Mouse (Mus musculus): ENCODE results near the gene Ccdc115.
"Not testable (repeated sequence)": the region's sequence is repeated elsewhere in the genome, so short reads cannot be mapped to it uniquely, and the experiment has no call there.

The Ccdc115 gene

DNA sequence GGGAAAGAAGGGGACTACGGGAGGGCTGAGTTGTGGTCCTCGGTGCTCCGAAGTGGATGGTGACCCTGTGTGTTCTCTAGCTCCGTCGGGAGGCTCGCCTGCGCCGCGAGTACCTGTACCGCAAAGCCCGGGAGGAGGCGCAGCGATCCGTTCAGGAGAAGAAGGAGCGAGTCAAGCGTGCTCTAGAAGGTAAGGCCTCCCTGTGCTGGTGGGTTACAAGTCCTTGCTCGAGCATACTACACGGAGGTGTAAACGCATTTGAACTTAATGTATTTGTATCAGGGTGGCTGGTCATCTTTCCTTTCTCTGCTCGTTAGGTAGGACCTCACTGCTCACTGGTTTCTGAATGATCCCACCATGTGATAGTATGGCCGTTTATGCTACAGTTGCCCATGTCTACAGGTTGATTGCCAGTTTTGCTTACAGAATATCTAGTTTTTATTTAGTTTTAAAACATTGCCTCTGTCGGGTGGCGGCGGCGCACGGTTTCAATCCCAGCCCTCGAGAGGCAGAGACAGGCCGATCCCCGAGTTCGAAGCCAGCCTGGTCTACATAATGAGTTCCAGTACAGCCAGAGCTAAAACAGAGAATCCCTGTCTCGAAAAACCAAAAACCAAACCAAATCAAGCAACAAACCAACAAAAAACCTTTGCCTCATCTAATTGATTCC, 624 bp upstream of the Ccdc115 start:
- no peak for DNase-seq (ENCODE audit: extremely low spot score, low read depth, low spot score)

DNA sequence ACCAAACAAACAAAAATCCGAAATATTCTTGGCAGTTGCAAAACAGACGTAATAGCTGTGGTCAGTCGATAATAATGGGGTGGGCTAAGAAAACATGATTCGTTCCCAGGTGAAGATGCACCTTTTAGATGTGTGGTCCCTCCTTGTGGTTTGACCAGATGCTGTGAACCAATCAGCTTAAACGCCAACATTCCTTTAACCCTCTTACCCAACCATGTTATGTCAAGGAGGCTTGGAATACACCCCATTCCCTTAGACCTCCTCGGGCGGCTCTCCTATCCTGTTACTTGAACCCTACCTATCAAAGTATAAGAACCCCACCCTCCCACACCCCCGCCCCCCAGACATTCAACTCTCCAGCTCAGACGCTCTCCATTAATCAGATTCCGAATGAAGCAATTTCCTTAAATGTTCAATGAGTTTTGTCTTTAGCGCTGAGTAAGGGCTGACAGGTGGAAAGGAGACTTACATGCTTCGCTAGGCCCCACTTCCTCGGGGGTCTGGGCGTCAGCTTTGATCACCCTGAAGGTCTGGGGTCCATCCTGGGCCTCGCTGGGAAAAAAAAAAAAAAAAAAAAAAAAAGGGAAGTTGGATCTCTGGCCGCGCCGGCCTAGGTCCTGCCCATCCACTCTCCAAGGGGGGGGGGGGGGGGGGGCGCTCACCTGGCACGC, 956 bp downstream of the Ccdc115 start:
- no peak for DNase-seq (ENCODE audit: extremely low spot score, low read depth, low spot score)

DNA sequence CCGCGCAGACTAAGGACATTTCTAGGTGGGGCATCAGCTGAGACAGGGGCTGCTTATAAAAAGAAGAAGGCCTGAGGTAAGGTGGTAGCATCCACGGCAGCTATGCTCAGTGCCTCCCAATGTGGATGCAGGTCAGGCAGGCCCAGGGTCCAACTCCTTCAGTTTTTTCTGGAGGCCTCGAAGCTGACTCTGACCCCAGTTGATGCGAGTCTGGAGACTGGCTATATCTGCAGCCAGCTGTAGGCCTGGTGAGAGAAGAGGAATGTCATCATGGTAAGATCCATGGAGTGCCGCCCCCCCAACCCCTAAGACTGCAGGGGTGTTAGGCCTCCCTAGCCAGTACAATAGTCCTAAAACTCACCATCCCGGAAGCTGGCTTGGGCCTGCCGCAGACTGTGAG, 2.1 kb downstream of the Ccdc115 start:
- DNase-seq (ENCODE audit: extremely low spot score, low read depth, low spot score) = not testable (repeated sequence)

DNA sequence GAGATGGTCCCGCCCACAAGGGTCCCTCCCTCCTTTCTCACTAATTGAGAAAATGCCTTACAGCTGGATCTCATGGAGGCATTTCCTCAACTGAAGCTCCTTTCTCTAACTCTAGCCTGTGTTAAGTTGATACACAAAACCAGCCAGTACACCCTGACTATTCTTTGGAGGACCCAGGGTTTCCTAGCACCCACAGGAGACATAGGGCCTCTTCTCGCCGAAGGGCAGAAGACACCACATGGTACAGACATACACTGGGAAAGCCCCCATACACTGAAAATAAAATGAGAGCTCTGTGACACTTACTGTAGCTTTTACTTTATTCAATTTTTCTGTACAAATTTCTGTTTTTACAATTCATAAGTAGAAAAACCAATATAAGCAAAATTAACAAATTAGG, 3.1 kb downstream of the Ccdc115 start:
- DNase-seq (ENCODE audit: extremely low spot score, low read depth, low spot score) = no peak

DNA sequence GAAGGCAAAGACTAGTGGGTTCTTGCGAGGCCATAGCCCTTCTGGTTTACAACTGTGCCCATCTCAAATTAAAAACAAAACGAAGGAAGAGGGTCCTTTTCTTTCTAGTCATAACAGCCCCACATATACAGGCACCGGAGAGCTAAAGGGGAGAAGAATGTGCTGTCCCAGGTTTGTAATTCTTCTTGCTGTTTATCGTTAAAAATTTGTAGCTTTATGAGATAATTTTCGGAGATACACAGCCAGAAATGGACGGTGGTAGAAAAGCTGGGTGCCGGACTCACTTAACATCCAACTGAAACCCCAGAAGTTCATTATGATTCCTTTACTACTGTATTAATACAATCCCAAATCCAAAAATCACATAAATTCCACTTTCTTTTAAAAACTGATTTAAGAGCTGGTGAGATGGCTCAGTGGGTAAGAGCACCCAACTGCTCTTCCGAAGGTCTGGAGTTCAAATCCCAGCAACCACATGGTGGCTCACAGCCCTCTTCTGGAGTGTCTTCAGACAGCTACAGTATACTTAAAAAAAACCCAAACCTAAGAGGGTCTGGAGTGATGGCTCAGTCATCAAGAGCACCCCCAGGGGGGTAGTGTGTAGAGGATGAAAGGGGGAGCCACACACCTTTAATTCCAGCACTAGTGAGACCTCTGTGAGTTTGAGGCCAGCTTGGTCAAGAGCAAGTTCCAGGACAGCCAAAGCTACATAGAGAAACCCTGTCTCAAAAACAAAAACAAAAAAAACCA, 3.9 kb downstream of the Ccdc115 start:
- DNase-seq (ENCODE audit: extremely low spot score, low read depth, low spot score) = no peak

DNA sequence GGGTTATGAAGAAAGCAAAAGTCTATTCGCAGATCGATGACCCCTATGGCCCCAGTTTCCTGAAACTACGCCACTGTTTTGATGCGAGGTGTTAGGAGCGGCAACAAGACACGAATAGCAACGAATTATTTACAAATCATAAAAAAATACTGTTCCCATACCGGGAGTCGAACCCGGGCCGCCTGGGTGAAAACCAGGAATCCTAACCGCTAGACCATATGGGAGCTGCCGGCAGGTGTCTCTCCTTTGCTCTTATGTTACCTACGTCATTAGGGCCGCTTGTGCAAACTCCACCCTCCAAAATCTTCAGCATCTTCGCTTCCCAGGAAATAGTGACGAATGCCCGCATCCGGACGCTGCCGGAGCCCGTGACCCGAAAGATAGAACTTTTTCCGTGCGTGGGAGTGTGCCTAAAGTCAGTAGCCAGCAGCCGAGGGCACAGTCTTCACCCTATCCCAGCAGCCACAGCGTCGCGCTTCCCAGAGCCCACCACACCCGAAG, 4.8 kb downstream of the Ccdc115 start:
- no peak for DNase-seq (ENCODE audit: extremely low spot score, low read depth, low spot score)

DNA sequence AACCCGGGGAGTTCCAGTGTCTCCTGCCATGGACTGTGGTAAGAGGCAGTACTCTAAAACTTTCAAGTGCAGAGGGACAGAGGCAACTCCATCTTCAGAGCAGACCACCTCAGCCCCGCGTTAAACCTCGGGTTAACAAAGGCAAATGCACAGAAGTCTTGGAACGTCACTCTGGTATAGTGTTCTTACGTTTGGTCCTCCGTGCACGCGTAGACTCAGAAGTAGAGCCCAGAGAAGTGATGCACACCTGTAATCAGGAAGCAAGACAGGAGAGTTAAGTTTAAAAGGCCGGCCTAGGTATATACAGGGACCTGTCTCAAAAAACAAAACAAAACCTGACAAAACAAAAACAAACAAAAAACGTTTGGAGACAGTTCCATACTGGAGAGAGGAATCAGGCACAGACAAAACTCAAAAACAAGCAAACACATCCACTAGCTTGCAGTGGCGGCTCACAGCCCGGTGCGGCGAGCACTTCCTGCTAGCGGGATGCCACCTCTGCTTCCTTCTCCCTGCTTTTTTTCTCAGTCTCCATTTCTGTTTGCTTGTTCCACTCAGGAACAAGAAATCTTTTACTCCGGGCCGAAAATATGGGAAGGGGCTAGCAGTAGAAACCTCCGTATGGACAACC, 5.5 kb downstream of the Ccdc115 start:
- DNase-seq (ENCODE audit: extremely low spot score, low read depth, low spot score) = no peak

DNA sequence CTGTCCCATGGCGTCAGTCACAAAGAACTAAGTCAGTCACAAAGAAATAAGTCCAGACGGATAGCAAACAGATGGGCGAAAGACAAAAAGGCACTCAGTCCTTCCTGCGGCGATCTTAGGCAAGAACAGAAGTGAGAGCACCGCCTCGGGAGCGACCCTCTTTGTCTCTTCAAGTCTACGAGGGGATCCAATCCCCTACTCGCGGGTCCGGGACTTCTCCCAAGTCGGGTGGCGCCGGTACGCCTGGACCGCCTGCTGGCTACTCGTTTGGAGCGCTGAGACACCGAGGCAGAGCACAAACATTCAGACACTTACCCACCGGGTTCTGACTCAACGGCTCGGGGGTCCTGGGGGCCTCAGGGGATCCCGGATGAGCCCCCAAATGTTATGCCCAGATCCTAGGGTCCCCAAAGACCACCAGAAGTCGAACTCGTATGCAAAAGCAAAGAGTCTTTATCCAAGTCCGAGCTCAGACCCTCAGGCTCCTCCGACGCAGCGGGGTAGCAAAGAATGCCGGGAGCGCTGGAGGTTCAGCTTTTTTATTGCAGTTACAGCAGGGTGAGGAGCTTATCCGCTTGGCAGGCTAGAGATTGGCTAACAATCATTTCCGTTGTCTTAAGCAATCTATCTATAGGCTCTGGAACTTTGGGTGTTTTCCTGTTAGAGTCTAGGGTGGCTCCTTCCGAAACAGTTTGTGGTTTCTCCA, 6.5 kb downstream of the Ccdc115 start:
- DNase-seq (ENCODE audit: extremely low spot score, low read depth, low spot score) = no peak

DNA sequence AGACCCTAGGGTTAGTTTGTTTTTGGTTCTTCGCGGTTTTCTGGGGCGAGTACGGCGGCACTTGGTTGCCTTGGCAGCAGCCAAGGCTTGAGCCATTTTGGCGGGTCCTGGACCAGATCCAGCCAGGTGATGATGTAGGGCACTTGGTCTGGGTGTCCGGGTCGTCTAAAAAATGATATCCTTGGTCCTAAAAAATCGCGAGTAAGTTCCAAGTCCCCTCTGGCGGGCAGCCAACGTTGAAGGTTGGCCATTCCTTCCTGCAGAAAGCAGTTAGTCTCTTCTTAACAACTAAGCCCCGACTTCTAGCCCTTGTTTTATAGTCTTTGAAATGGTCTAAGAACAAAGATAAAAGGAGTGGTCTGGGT, 7.1 kb downstream of the Ccdc115 start:
- no peak for DNase-seq (ENCODE audit: extremely low spot score, low read depth, low spot score)

DNA sequence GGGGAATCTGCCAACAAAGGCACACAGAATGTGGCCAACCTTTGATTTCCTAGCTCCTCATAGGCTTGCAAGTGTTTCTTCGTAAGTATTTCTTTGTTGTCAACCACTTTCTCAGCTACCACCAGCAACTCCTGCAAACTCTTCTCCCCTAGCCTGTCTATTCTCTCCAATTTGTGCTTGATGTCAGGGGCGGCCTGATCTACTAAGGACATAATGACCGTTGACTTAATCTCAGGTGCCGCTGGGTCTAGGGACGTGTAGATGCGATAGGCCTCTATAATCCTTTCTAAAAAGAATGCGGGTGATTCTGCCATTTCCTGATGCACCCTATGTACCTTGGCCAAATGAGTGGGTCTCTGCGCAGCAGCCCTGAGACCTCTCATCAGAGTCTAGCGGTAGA, 8.0 kb downstream of the Ccdc115 start:
- DNase-seq (ENCODE audit: extremely low spot score, low read depth, low spot score) = no peak

DNA sequence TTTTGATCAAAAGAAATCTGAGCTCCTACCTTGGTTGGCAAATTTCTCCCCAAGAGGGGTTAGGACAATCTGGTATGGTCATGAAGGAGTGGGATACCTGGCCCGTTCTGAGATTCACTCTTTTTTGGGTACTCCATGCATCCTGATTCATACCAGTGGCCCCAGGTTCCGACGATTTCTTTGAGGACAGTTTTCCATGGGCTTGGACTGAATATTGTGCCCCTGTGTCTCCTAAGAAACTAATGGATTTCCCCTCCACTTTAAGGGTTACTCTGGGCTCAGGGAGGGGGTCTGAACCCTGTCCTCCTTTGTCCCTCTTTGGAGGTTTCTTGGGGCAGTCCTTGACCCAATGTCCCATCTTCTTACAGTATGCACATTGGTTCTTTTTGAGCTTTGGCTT, 8.5 kb downstream of the Ccdc115 start:
- no peak for DNase-seq (ENCODE audit: extremely low spot score, low read depth, low spot score)

DNA sequence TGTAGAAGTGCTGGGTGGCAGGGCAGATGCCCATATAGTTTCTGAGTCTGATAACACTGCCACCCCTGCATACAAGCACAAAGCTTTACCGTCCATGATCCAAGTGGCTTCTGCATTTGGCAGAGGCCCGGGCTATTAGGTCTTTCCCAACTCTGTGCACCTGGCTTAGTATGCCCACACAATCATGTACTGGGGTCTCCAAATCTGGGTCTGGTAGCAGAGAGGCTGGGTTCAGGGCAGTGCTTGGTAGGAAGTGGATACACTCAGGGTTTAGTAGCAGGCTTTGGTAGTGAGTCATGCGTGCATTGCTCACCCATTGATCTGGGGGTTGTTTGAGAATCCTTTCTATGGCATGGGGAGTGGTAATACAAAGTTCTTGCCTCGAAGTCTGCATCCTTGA, 10.2 kb downstream of the Ccdc115 start:
- no peak for DNase-seq (ENCODE audit: extremely low spot score, low read depth, low spot score)

DNA sequence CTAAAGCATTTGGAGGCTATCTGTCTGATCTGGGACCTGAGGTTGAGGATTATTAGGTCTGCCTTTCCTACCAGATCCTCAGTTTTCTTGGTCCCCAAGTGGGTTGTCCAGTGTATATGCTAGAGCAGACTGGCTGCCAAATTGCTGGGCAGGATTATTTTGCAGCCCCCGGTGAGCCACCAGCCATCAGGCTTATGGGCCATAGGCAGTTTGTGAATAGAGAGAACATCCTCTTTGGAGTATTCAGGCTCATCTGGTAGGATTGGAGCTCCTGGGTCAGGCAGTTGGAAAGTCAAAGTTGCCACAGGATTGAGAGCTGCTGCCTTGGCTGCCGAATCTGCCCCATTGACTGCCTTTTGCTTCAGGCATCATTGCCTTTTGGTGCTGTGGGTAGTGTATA, 11.0 kb downstream of the Ccdc115 start:
- no peak for DNase-seq (ENCODE audit: extremely low spot score, low read depth, low spot score)

DNA sequence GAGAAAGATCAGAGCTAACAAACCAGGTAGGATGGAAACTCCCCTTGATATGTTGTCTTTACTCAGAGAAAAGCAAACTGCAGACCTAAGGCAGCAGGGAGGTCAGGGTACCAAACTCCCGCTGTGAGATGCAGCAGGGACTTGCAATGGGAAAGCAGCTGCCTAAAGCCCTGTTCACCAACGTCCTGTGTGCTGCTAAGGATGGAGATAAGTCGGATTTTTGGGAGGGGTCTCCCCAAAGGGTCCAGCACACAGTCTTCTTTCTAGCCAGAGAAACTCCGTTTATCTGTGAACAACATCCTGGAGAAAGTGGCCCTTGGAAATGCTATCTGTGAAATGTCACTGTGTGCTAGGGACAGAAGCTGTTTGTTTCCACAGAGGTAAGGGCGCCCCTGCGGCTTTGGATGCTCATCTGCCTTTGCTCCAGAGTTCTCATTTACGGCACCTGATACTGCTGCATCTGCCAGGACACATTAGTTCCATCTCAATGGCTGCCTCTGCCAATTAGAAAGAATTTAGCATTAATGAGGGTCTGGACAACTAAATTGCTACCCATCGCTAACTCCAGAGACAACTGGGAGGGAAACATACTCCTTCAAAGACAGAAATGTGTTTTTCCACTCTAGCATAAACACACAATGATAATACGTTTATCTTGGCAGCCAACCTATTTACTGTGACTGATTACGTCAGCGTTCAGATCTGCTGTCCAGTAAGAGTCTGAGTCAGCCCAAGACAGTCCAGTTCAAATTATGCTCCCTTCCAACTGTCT, 40.1 kb downstream of the Ccdc115 start:
- DNase-seq (ENCODE audit: extremely low spot score, low read depth, low spot score) = no peak

DNA sequence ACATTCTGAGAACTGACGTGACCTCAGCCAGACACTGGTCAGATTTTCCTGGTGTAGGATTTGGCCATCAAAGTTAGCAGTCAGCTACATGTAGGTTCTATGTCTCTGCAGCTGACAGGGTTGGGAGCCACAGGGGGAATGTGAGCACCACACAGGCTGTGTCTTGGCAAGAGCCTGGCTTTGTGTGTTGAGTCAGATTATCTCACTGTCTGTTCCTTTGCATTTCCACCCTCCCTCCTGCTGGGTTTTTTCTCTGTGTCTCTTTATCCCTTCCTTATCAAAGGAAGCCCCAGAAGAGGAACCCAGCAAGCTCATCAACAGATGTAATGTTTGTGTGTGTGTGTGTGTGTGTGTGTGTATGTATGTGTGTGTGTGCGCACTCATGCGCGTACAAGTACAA, 43.2 kb downstream of the Ccdc115 start:
- DNase-seq (ENCODE audit: extremely low spot score, low read depth, low spot score) = no peak

DNA sequence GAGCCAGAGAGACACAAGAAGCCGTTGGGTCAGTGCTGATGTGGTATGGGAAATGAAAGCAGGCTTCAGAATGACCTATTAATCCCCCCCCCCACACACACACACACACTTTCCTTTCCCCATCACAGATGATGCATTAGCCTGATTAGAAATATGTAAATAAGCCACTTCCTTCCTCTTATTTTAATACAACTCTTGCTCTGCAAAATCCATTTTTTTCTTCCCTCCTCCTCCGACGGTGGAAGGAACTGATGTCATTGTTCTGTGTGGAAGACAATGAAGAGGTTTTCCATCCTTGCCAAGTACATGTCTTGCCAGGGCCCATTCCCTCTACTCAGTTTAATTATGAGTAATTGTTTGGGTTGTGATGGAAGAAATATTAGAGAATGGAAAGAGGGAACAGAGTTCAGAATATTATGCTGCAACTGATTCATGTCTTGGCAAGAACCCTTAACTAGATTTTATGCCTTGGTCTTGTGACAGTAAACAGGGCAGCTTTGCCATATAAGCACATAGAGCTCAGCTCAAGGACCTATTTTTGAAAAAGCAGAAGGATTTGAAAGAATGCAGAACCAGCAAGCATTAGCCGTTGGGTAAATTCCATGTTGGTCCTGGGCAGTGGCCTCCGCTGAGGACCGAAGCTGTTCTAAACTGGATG, 50.1 kb downstream of the Ccdc115 start:
- no peak for DNase-seq (ENCODE audit: extremely low spot score, low read depth, low spot score)

DNA sequence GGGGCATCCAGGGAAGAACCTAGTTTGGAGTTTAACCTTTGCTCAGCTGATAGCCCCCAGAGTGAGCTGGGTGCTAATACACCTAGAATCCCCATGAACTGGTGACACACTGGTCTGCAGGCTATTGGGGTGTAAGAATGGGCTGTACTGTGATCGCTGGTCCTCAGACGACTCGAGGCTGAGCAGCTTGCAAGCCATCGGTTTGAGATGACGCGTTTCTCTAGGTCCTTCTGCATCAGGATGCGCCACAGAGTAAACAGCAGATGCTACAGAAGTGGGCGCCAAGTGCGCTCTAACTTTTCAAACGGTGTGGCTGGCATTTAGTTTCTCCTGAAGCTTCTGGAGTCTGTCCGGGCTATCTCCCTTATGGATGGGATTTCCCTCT, 50.6 kb downstream of the Ccdc115 start:
- DNase-seq (ENCODE audit: extremely low spot score, low read depth, low spot score) = no peak

DNA sequence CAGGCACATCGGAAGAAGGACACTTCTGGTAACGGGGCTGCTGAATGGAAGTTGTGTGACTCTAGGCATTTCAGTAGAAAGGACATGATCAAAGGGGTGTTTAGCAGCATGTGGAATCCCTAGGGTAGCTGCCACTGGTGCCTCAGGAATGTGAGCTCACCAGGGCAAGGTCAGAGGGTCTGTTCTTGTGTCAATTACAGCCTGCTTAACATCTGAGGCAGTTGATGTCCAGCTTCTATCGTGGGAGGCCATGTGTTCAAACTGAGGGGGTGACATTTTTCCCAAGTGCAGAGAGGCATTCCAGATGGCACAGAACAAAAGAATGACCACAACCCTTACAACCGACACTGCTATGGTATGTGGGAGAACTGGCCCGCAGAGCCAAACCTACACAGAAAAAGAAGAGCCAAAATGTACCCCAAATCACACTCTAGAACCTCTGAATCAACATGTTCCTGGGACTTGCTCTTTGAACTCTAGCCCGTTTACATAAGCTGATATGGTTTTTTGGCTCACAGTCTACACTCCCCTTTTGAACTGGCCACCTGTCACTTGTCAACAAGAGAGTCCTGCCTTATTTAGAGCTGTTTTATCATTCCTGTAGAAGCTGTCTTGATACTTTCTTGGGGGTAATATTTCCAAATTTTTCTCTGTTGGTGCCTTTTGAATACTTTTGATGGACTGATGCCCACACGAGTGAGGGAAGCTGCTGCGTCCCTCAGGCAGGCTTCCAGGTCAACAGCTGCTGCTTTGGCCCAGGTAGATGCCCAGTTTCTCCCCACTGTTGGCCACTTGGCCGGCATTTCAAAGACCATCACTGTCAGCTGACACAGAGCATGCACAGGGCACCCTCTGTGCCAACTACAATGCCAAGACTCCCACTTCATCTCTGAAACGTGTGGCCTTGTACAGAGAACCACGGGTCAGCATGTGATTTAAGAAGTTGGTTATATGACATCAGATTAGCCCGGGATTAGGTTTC, 51.8 kb downstream of the Ccdc115 start:
- no peak for DNase-seq (ENCODE audit: extremely low spot score, low read depth, low spot score)
